Mouse (Mus musculus) CD4-positive helper T cell, adult 2 months (primary cell): ENCODE data around the gene Nfya.

ENCODE experiments used
- DNase-seq: peaks from one replicate; pipeline ENCODE4 v3.0.0-alpha.2; 2012; ENCODE audit warnings: low read depth, missing footprints, low spot score

Nfya gene

DNA sequence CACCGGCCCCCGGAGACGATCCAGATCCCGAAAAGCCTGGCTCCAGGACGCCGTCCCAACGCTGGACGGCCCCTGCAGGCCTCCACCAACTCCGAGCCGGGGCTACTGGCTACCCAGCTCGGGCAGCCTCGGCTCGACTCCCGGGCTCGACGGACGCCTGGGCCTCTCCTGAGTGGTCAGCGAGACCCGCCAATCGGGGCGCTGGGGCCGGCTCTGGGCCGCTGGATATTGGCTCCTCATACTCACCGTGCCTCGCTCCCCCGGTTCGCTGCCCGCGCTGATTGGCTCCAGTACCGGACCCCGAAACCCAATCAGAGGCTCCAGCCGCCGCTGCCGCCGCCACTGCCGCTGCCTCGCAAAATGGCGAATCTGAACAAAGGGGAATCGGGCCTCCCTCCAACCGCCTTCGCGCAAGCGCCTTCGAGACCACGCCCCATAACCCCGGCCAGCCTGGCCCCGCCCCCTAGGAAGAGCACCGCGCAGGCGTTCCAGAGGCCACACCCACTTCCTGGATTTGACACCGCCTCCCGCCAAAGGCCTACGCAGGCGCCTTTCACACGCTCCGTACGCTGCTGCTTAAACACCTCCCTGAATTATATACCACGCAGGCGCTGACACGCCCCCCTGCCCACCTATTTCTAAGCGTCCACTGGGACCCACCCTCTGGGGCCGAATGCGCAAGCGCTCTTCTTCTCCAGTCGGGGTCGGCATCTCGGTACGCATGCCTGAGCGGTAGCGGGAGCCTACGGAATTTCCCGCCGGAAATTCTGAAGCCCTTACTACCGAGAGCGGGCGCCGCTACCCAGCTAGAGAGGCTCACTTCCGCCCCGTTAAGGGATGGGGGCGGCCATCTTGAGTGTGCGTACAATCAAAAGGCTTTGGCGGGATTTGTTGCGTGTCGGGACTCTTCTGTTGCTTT, at the start of gene Nfya, which contains the start of gene Oard1:
TSS of gene Nfya (minus strand) at position 527 of the 919 bp plus-strand sequence.
TSS of gene Oard1 (plus strand) at position 635 of the 919 bp plus-strand sequence.
- peak; percentile 100 for DNase-seq

DNA sequence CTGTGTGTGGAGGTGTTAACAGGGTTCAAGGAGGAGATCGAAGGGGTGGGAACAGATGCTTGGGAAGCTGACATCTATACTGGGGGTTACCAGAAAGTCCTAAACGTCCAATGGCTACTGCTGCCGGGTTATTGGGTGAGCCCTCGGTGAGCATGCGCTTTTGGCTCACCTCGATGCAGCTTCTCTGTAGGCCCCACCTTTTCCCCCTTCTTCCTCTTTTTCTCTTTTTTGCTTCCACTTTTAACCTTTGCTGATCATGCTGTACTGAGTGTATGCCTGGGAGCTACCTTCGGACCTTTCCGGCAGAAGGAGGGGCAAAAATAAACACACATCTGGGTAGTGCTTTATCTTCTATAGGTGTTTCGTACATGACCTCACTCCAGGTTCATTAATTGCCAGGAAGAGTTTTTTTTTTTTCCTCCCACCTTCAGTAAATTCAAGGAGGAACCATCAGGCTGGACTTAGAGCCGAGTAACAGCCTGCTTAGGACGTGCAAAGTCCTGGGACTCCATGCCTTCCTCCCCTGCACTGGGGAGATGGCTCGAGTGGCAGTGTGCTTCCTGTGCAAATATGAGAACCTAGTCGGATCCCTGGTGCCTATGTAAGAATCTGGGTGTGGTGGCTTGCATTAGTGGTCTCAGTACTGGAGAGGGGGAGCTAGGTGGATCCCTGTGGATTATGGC, 48.4 kb upstream of the Nfya start:
- DNase-seq: no peak

DNA sequence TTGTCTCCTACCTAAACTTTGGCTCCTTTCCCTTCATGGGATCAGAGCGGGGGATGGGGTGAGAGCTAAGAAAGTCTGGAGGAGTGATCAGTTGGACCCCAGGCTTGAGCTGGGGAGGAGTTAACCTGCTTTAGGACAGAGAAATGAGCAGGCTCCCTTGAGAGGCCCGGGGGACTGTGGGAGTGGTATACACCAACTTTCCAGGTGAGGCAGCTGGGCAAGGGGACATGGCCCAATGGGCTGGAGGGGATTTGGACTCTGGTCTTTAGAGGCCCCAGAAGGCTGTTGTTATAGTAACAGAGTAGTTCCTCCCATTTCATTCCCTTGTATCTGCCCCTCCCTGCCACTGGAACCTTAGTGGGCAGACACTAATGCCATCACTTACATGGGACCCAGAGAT, 46.2 kb upstream of the Nfya start:
- no peak for DNase-seq

DNA sequence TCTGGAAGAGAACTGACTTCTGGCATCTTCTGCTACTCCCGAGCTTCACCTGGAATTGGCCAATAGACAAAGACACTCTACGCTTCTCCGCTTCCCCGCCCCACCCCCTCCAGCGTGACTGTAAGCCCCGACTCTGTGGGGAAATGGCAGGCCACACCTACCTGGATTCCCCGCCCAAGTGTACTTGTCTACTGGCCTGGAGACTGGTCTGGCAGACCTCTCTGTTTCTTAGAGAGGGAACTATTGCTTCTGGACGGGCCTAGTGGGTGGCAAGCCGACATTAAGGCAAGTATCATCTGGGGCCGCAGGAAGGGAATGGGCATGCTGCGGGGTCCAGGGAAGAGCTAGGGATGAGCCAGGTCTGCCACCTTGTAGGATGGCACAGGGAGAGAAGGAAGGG, 45.0 kb upstream of the Nfya start, which contains the start of gene Unc5cl:
TSS of gene Unc5cl (plus strand) at position 214 of the 400 bp plus-strand sequence.
- DNase-seq: no peak

DNA sequence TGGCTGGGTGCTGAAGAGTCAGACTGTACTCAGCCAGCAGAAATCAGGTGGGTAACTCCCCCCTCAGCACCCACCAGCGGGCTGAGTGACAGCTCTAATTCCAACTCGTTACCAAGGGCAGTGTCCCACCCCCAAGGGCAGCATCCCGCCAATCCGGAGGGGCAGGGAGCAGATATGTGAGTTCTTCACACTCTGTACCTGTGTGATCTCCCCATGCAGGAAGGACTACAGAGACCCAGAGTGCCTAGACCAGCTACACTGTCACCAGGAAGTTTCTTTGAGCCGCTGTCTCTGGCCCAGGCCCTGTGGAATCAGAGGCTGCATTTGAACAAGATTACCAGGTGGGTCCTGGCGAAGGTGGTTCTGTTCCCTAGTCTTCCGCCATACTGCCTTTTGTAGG, 44.5 kb upstream of the Nfya start:
- DNase-seq: no peak

DNA sequence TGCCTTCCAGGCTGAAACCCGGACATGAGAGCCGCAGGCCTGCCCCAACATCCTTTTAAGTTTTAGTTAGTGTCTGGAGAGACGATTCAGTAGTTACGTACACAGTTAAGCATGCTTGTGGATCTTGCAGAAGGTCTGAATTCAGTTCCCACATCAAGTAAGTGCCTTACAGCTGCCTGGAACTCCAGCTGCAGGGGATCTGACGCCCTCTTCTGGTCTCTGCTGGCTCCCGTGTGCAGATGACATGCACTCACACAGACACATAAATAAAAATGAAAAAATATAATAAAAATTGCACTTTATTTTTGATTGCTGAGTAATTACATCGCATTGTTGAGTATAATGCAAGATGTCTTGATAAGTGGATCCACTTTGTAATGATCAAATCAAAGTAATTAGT, 43.8 kb upstream of the Nfya start:
- peak; percentile 13 for DNase-seq

DNA sequence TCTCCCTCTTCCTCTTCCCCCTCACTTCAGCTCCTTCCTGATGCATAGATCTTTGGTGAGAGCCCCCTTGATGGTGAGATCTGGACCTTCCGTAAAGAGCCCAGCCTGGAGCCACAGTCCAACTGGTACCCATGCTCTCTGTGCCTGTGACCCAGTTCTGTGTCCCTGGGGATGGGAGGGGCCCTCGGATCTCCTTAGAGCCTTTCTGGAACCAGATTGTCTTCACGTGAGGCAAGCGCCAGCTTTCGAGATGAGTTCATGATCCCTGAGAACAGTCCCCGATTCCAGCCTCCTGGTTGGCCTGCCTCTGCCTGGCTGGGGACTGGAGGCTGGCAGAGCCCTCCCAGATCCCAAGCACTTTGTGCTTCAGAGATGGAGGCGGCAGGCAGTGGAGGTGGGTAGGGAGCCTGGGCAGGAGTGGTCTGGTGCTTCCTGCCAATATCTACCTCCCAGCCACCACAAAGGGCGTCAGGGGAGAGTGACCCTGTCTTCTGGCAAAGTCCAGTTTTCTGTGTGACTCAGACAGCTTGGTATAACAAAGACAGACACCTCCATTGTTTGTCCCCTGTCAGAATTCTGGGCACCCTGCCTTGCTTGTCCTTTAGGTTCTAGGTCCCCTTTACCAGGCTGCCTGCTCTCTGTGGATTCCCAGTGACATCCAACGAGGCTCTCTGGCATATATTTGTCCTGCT, 42.2 kb upstream of the Nfya start:
- no peak for DNase-seq

DNA sequence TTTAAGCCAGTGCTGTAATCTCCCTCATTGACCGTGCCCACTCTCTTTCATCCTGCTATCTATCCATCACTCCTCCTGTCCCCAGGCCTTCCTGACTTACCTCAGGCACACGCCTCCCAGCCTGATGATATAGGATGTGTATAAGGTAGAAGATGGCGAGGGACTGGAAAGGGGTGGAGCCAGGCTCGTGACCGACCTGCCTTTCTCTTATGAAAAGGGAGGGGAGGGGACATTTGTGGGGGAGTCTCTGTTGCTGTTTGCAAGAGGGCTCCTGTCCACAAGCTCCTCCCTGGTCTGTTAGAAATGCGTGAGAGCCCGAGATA, 41.6 kb upstream of the Nfya start, which contains the start of gene Tspo2:
TSS of gene Tspo2 (minus strand) at position 170 of the 323 bp plus-strand sequence.
- DNase-seq: no peak

DNA sequence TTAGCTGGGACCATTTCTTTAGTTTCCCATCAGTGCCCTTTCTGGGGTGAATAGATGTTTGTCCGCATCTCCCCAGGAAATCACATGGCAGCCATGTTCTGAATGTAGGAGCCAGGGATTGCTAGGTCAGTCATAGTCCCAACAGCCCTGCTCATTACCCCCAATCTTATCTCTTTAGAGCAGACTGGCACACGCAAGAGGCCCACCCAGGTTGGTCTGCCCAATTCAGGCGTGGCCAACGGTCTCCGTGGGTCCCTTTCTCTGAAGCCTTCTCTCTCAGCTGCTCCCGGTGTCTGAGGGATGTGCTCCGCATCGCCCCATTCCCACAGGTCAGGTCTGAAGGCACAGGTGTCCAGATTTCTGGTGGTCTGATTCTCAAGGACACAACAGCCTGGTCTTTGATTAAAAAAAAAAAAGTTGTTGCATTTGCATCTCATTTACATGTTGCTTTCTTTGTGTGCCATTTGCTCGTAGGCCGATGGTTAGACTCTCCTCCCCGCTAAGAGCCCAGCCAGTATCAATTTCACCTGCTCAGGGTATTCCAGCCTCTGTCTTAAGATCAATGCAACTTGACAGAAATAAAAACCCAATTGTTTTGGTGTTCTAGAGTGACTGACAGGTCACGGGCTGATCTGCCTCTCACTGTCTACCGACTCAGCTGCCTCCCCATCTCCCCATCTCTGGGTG, 41.1 kb upstream of the Nfya start:
- DNase-seq: no peak

DNA sequence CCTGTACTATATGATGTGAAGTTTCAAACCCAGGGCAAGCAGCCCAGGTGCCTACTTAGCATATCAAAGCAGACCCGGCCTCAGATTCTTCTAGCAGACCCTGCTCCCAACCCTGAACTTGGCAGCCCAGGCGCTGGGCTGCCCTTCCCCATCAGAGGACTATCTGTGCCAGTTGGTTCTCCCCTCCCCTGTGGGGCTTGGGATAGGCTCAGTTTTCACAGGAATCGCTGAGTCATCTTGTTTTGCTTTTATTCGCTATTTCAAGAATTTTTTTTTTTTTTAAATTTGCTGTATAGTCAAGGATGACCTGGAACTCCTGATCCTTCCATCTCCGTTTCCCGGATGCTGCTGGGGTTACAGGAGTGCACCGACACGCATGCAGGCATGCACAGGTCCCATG, 38.0 kb upstream of the Nfya start:
- no peak for DNase-seq

DNA sequence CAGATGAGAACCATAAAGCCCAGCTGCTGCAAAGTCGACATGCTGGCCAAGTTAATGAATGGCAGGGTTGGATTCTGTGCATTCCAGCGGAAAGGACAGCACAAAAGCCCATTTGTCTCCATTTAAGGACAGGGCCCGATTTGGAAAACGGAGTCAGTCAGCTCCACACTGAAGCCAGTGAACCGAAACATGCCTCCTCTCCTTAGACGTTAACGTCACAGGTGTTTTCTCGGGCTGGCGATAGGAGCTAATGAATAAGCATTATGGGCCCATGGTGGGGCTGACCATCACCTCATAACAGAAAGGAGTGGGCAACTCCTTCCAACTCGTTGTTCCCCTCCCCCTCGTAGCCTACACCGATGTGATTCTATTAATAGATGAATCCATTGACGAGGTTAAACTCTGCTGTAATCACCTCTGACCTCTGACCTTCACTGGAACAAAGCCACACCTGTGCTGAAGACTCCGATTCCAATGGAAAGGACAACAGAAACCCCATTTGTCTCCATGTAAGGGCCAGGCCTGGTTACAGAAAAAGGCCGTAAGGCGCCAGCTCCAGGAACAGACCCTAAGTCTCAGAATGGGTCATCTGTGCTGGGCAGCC, 33.9 kb upstream of the Nfya start:
- DNase-seq: no peak

DNA sequence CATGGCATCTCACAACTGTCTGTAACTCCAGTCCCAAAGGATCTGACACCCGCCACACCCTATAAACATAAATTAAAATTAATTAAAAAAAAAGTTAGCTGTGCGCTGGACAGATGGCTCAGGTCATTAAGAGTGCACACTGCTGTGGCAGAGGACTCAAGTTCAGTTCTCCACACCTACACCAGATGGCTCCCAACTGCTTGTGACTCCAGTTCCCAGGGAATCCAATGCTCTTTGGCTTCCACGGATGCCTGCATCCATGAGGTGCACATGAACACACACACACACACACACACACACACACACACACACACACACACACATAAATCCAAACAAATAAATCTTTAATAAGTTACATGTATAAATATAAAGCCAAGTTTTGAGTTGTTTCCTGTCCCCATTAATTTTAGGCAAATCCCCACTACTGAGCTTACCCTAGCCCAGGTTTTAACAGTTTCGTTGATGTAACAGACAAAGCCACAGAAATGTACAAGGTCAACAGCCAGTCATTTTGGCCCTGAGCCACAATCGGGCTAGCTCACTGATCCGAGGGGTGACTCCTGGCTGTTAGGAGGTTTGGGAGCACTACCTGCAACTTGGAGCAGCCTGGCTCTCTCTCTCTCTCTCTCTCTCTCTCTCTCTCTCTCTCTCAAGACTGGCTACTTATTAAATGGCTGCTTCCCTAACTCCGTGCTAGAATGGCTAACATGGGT, 33.2 kb upstream of the Nfya start:
- no peak for DNase-seq

DNA sequence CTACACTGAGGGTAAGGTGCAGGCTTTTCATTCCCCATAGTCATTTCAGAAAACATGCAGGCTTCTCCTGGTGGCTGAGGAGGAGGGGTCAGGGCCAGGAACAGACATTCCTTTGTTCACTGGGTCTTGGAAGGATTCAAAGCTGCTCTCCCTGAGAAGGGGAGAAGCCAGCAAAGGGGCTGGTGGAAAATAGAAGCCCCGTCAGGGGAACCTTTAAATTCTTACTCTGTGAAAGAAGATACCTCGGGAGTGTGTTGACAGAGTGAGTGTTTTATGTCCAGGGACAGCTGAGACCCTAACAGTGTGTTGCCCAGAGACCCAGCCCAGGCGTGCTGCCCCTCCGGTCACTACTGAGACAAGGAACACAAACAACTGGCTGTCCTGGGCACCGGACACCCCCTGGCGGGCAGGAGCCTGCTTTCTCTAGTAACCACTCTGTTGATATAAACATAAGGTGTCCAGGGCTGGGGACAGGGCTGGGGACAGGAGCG, 27.8 kb upstream of the Nfya start:
- no peak for DNase-seq

DNA sequence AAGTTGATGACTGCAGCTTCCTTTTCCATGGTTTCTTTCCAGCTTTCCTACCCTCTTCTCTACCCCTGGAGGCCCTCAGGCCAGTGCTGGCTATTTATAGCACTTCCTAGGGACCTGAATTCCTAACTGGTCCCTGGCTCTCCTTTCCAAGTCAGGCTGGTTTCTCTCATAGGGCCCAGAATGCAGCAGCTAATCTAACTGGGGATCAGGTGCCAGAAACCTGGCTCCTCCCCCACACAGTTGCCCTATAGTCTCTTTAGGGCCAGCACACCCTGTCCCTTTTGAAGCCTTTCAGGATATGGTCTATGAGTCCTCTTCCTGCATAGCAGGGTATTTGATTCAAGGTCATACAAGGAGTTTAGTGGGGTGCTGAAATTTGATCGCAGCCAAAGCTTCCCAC, 26.8 kb upstream of the Nfya start:
- DNase-seq: no peak

DNA sequence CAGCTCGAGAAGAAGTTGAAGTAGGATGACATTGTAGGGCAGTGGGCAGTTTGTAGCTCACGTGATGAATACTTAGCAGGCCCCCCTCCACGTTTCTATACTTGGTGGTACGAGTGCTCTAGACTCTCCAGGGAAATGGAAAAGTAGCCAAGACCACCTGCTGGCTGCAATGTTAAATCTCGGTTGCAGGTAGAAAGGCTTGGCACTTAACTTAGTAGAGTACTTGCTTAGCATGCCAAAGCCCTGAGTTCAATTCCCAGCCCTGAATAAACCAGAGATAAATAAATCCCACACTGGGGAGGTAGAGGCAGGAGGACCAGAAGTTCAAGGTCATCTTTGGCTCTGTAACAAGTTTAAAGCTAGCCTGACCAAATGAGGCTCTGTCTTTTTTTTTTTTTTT, 24.8 kb upstream of the Nfya start:
- DNase-seq: no peak

DNA sequence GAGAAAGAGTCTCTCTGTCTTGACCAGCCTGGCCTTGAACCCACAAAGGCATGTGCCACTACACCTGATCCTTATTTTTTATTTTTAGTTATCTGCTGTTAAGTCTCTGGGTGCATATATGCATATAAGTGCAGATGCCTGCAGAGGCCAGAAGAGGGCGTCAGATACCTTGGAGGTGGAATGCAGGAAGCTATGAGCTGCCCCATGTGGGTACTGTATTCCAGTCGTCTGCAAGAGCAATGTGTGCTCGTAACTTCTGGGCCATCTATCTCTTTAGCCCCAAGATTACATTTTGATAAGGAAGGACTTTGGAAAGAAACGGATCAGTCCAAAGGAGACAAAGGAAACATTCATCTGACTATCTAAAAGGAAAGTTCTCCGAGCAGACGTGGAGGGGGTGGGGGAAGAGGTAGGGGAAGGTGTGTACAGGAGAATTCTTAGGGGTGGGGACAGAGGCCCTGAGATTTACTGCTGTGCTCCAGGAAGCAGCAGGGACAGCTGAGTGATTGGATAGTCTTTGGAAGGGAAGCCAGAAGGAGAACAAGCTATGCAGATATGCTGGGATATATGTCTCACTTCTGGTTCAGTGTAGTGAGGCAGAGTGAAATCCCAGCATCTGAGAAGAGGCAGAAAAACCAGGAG, 24.1 kb upstream of the Nfya start:
- no peak for DNase-seq

DNA sequence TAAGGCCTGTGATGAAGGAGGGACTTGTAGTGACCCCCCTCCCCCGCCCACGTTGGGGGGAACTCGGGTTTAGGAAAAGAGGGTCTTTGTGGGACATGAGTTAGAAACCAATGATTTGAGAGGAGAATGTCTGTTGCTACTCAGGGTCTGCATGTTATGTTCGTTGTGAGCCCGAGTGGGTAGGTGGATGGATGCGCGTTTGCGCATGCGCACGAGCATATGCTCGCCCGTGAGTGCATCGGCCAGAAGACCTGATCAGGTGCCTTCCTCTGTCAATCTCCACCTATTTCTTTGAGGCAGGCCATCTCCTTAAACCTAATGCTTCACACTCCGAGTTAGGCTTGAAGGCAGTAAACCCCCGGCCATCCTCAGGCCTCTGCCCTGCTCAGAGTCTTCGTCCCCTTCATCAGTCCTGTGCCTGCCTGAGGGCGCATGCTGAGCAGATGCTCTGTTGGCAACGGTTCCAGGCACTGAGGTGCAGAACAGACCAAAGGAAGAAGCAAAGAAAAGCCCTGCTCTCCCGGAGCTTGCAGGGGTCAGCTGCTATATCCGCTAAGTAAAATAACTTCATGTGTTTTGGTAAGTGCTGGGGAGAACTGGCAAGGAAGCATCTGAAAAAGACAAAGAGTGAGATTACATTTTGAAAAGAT, 23.4 kb upstream of the Nfya start:
- DNase-seq: no peak

DNA sequence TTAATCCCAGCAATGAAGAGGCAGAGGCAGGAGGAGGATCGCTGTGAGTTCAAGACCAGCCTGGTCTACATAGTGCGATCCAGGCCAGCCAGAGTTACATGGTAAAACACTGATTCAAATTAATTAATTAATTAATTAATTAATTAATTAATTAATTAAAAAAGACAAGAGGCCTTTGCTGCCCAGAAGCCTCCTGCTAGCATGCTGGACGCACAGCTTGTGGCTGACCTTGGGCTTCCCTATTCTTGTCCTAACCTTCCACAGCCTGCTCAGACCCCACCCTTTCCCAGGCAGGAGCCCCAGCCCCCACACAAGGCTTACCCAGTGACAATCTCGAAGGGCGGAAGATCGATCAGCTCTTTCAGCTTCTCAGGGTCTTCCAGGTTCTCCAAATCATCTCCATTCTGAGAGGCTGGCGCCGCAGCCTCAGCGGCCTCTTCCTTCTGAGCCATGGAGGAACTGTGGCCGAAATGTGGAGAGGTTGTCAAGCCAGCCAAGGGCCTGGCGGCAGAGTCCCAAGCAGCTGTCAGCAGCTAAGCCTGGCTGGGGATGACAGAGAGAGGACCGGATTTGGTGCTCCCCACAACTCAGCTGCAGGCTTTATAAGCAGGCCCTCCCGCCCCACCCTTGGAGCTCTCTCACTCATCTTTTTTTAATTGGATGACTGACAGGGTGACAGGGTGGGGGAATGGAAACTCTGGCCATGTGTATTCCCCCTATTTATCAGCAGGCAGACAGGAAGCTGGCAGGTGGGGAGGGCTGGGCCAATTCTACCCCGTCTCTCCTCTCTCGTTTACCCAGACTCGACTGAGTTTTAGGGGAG, 22.7 kb upstream of the Nfya start, which contains the start of gene Apobec2:
TSS of gene Apobec2 (minus strand) at position 773 of the 823 bp plus-strand sequence.
- DNase-seq: peak; percentile 35
